Mouse (Mus musculus) thymus, adult 2 months (tissue): ENCODE results near the gene Gm49373.

Experiments used
- CTCF ChIP-seq: fragments of 200-500 bp; IDR thresholded peaks from 2 replicates; pipeline ENCODE4 v1.5.1; 2012; ENCODE audit warnings: mild to moderate bottlenecking, control low read depth, low read length, moderate library complexity, borderline replicate concordance; ENCODE audit not compliant: control insufficient read depth, poor library complexity, insufficient read depth; ENCODE audit errors: extremely low read depth
- POLR2A ChIP-seq: fragments of 200-500 bp; IDR thresholded peaks from 2 replicates; pipeline ENCODE4 v1.6.1; 2012; ENCODE audit warnings: mild to moderate bottlenecking, low read length, control low read depth, moderate library complexity; ENCODE audit not compliant: control insufficient read depth, poor library complexity, insufficient read depth; ENCODE audit errors: extremely low read depth

- no peak for TF ChIP-seq CTCF
- no peak for TF ChIP-seq POLR2A
These were observed 35.4 kb downstream of the Gm49373 start for GRCm38 (mm10) chr9:21037481-21037891.
